Mouse (Mus musculus) kidney, postnatal 25 days (tissue): ENCODE measurements at regions not wholly inside any gene's neighbourhood (a gene's known extent, or its start where the extent isn't known, plus 50 kb on each side); places are given as distances from the start of the nearest gene placed in this dataset.

Experiments
- DNase-seq, 2 experiments: peaks; one replicate each; pipeline ENCODE4 v3.0.0; 2021; ENCODE audit warnings: mixed read lengths in 2 of 2

GRCm38 (mm10) chr15:93876335-93876734 is 280.6 kb upstream of the Prickle1 start:
- no peak for DNase-seq

GRCm38 (mm10) chr15:93875685-93876084 is 280.0 kb upstream of the Prickle1 start:
- DNase-seq, result no peak

GRCm38 (mm10) chr15:93874206-93874605 is 278.5 kb upstream of the Prickle1 start:
- no peak for DNase-seq

GRCm38 (mm10) chr15:93857336-93857901 is 261.7 kb upstream of the Prickle1 start:
- DNase-seq, result no peak

GRCm38 (mm10) chr15:93853221-93853620 is 257.5 kb upstream of the Prickle1 start:
- no peak for DNase-seq

GRCm38 (mm10) chr15:93852126-93852525 is 256.4 kb upstream of the Prickle1 start:
- no peak for DNase-seq

GRCm38 (mm10) chr15:93850388-93850787 is 254.7 kb upstream of the Prickle1 start:
- DNase-seq, result no peak

- no peak for DNase-seq
These were observed 253.1 kb upstream of the Prickle1 start for GRCm38 (mm10) chr15:93848830-93849229.

- DNase-seq, result no peak
These were observed 251.1 kb upstream of the Prickle1 start for GRCm38 (mm10) chr15:93846797-93847196.

GRCm38 (mm10) chr15:93845801-93846200 is 250.1 kb upstream of the Prickle1 start:
- no peak for DNase-seq

GRCm38 (mm10) chr15:93832956-93833355 is 237.3 kb upstream of the Prickle1 start:
- DNase-seq, result no peak

- peak in 1 of 2 experiments; percentile 35 for DNase-seq
These were observed 236.8 kb upstream of the Prickle1 start for GRCm38 (mm10) chr15:93832431-93832936.

- DNase-seq, result no peak
These were observed 235.5 kb upstream of the Prickle1 start for GRCm38 (mm10) chr15:93831148-93831547.

- DNase-seq, result peak; percentile 10 to 64
These were observed 229.3 kb upstream of the Prickle1 start for GRCm38 (mm10) chr15:93824729-93825694.

GRCm38 (mm10) chr15:93821236-93821635 is 225.5 kb upstream of the Prickle1 start:
- peak; percentile 30 to 45 for DNase-seq

GRCm38 (mm10) chr15:93812011-93812410 is 216.3 kb upstream of the Prickle1 start:
- DNase-seq, result no peak

- DNase-seq, result no peak
These were observed 212.3 kb upstream of the Prickle1 start for GRCm38 (mm10) chr15:93807993-93808392.

- DNase-seq, result no peak
These were observed 211.8 kb upstream of the Prickle1 start for GRCm38 (mm10) chr15:93807505-93807904.

GRCm38 (mm10) chr15:93804703-93805102 is 209.0 kb upstream of the Prickle1 start:
- no peak for DNase-seq

GRCm38 (mm10) chr15:93790531-93790930 is 194.8 kb upstream of the Prickle1 start:
- DNase-seq, result no peak

GRCm38 (mm10) chr15:93789762-93790161 is 194.1 kb upstream of the Prickle1 start:
- DNase-seq, result no peak

GRCm38 (mm10) chr15:93787361-93787760 is 191.7 kb upstream of the Prickle1 start:
- DNase-seq, result no peak

GRCm38 (mm10) chr15:93785846-93786412 is 190.2 kb upstream of the Prickle1 start:
- no peak for DNase-seq
